Mouse (Mus musculus) embryo, embryonic 11.5 days (tissue): ENCODE measurements around the gene Zbtb42.

ENCODE experiments used
- DNase-seq: peaks from one replicate; pipeline ENCODE4 v3.0.0-alpha.2; 2012; ENCODE audit warnings: low read depth, low spot score

Zbtb42 gene

GRCm38 (mm10) chr12:112727801-112728200 lies 49.2 kb downstream of the Zbtb42 start:
- DNase-seq = no peak

GRCm38 (mm10) chr12:112730808-112731207 lies 52.2 kb downstream of the Zbtb42 start:
- no peak for DNase-seq
